Mouse (Mus musculus): Measurements from ENCODE around the gene Pop7. TPM values are rescaled to one million over a fixed set of nuclear protein-coding genes. Genes with fewer than 3 reads are reported as not detected.

Pop7 gene
- polyA plus RNA-seq, 1 experiment from 2014 or later = 87.0 TPM

GRCm38 (mm10) chr5:137455866-137456591 is 46.3 kb downstream of the Pop7 start:
- H3K4me3 ChIP-seq (ENCODE audit: low read length) = no peak overlapping the region
- no peaks in the 10 kb centered on the region for H3K27me3 ChIP-seq (replicated peaks; ENCODE audit: control insufficient read depth, insufficient read depth, low read length)
- H3K27ac ChIP-seq (ENCODE audit: low read depth, low read length) = no peak overlapping the region
- ATAC-seq = no peak
- no peak overlapping the region for H3K4me2 ChIP-seq (ENCODE audit: low read length)
- H3K36me3 ChIP-seq (ENCODE audit: control insufficient read depth, insufficient read depth, low read length) = no peaks in the 10 kb centered on the region
- H3K9ac ChIP-seq (ENCODE audit: low read depth, low read length) = no peak overlapping the region; the same call in 1 of the 2 replicates
- no peaks in the 10 kb centered on the region for H3K4me1 ChIP-seq (ENCODE audit: control insufficient read depth, insufficient read depth, low read depth, low read length)
- 62% methylated on average over 7 of the region's 7 CpGs for WGBS
- no peaks in the 10 kb centered on the region for H3K9me3 ChIP-seq (ENCODE audit: control insufficient read depth, low read length)

GRCm38 (mm10) chr5:137455206-137455605 is 47.1 kb downstream of the Pop7 start:
- Histone ChIP-seq H3K36me3 (ENCODE audit: control insufficient read depth, insufficient read depth, low read length) (no peaks in the 10 kb centered on the region), H3K9me3 (ENCODE audit: control insufficient read depth, low read length) (no peaks in the 10 kb centered on the region), H3K4me1 (ENCODE audit: control insufficient read depth, insufficient read depth, low read depth, low read length) (no peaks in the 10 kb centered on the region), H3K4me2 (ENCODE audit: low read length) (no peak overlapping the region), H3K9ac (ENCODE audit: low read depth, low read length) (no peak overlapping the region), H3K4me3 (ENCODE audit: low read length) (no peak overlapping the region), H3K27me3 (replicated peaks; ENCODE audit: control insufficient read depth, insufficient read depth, low read length) (no peaks in the 10 kb centered on the region), H3K27ac (ENCODE audit: low read depth, low read length) (no peak overlapping the region)
- WGBS = 91% methylated on average over 6 of the region's 6 CpGs
- no peak for ATAC-seq

Small RNA genes lying within 50 kb of the gene (microRNA-seq; reads per million reads assigned to microRNA genes)
- gene Mir6418 = 1.5 reads per million

Other genes with a start within 250 kb of the Pop7 start
- gene Ache, start 215.0 kb downstream of the Pop7 start, polyA plus RNA-seq (2015; fragmentation: Nextera tagmentation; extraction: Ambion mirVana) = 86.8 and 102 TPM in 2 replicates
- gene Ufsp1, start 207.9 kb downstream of the Pop7 start, polyA plus RNA-seq (2015; fragmentation: Nextera tagmentation; extraction: Ambion mirVana) = 25.5 and 29.6 TPM in 2 replicates
- gene Srrt, start 194.8 kb downstream of the Pop7 start, polyA plus RNA-seq (2015; fragmentation: Nextera tagmentation; extraction: Ambion mirVana) = 88.1 and 100 TPM in 2 replicates
- 13.2 and 17.3 TPM in 2 replicates for gene Trip6, start 188.1 kb downstream of the Pop7 start, polyA plus RNA-seq (2015; fragmentation: Nextera tagmentation; extraction: Ambion mirVana)
- gene Slc12a9, start 168.9 kb downstream of the Pop7 start, polyA plus RNA-seq (2015; fragmentation: Nextera tagmentation; extraction: Ambion mirVana) = 24.5 and 26.7 TPM in 2 replicates
- gene Ephb4, start 152.4 kb downstream of the Pop7 start, polyA plus RNA-seq (2015; fragmentation: Nextera tagmentation; extraction: Ambion mirVana) = 5.8 and 9.2 TPM in 2 replicates
- gene Zan, start 25.5 kb downstream of the Pop7 start, polyA plus RNA-seq (2015; fragmentation: Nextera tagmentation; extraction: Ambion mirVana) = 0.19 and 0.24 TPM in 2 replicates
- 11.8 and 16.3 TPM in 2 replicates for gene Gigyf1, start 16.0 kb upstream of the Pop7 start, polyA plus RNA-seq (2015; fragmentation: Nextera tagmentation; extraction: Ambion mirVana)
- not detected in 2 replicates for gene Epo, start 30.7 kb upstream of the Pop7 start, polyA plus RNA-seq (2015; fragmentation: Nextera tagmentation; extraction: Ambion mirVana)
- gene Gnb2, start 31.0 kb upstream of the Pop7 start, polyA plus RNA-seq (2015; fragmentation: Nextera tagmentation; extraction: Ambion mirVana) = 519 and 521 TPM in 2 replicates
- 268 and 271 TPM in 2 replicates for gene Actl6b, start 51.0 kb upstream of the Pop7 start, polyA plus RNA-seq (2015; fragmentation: Nextera tagmentation; extraction: Ambion mirVana)
- gene Tfr2, start 67.3 kb upstream of the Pop7 start, polyA plus RNA-seq (2015; fragmentation: Nextera tagmentation; extraction: Ambion mirVana) = 7.9 and 8.4 TPM in 2 replicates
- 60.0 and 63.4 TPM in 2 replicates for gene Mospd3, start 98.5 kb upstream of the Pop7 start, polyA plus RNA-seq (2015; fragmentation: Nextera tagmentation; extraction: Ambion mirVana)
- 23.3 and 25.7 TPM in 2 replicates for gene Pcolce, start 111.3 kb upstream of the Pop7 start, polyA plus RNA-seq (2015; fragmentation: Nextera tagmentation; extraction: Ambion mirVana)
- gene Fbxo24, start 126.5 kb upstream of the Pop7 start, polyA plus RNA-seq (2015; fragmentation: Nextera tagmentation; extraction: Ambion mirVana) = not detected in 2 replicates
- 14.9 and 21.6 TPM in 2 replicates for gene Lrch4, start 126.6 kb upstream of the Pop7 start, polyA plus RNA-seq (2015; fragmentation: Nextera tagmentation; extraction: Ambion mirVana)
- 7.4 and 7.6 TPM in 2 replicates for gene Gm20605, start 126.7 kb upstream of the Pop7 start, polyA plus RNA-seq (2015; fragmentation: Nextera tagmentation; extraction: Ambion mirVana)
- 3.4 and 6.6 TPM in 2 replicates for gene Sap25, start 138.8 kb upstream of the Pop7 start, polyA plus RNA-seq (2015; fragmentation: Nextera tagmentation; extraction: Ambion mirVana)
- 0.11 and 0.16 TPM in 2 replicates for gene Irs3, start 143.2 kb upstream of the Pop7 start, polyA plus RNA-seq (2015; fragmentation: Nextera tagmentation; extraction: Ambion mirVana)
- 20.1 and 21.7 TPM in 2 replicates for gene Agfg2, start 182.2 kb upstream of the Pop7 start, polyA plus RNA-seq (2015; fragmentation: Nextera tagmentation; extraction: Ambion mirVana)
- 44.0 and 50.2 TPM in 2 replicates for gene Nyap1, start 239.1 kb upstream of the Pop7 start, polyA plus RNA-seq (2015; fragmentation: Nextera tagmentation; extraction: Ambion mirVana)
- 101 and 150 TPM in 2 replicates for gene Tsc22d4, start 243.2 kb upstream of the Pop7 start, polyA plus RNA-seq (2015; fragmentation: Nextera tagmentation; extraction: Ambion mirVana)